Mouse (Mus musculus) cortical plate, adult 2 months (tissue): ENCODE data around the gene Lzts2.

Experiments used
- CTCF ChIP-seq: fragments of 200-500 bp; IDR thresholded peaks from 2 replicates; pipeline ENCODE4 v1.5.1; 2011; ENCODE audit warnings: mild to moderate bottlenecking, control low read depth, low read length; ENCODE audit not compliant: insufficient read depth; ENCODE audit errors: extremely low read depth
- POLR2A ChIP-seq: fragments of 200-500 bp; IDR thresholded peaks from 2 replicates; pipeline ENCODE4 v1.6.1; 2011; ENCODE audit warnings: mild to moderate bottlenecking, low read length, control low read depth; ENCODE audit not compliant: insufficient read depth; ENCODE audit errors: extremely low read depth

- TF ChIP-seq CTCF (no peak), POLR2A (peak; percentile 71)
These were observed 2.4 kb downstream of the Lzts2 start for GRCm38 (mm10) chr19:45016341-45017215.
